Mouse (Mus musculus) hindbrain, embryonic 15.5 days (tissue): ENCODE measurements around the gene Dop1b. TPM values are rescaled to one million over a fixed set of nuclear protein-coding genes. Genes with fewer than 3 reads are reported as not detected.
"Not testable (repeated sequence)": the region's sequence is repeated elsewhere in the genome, so short reads cannot be mapped to it uniquely, and the experiment has no call there.

Source experiments
- ATAC-seq: fragments of 200-750 bp; cut with Nextera tagmentation; 2 replicates; pipeline ENCODE4 v1.8.0; 2017; ENCODE audit warnings: low read depth, moderate number of reproducible peaks, moderate TSS enrichment; ENCODE audit not compliant: low FRiP score
- H3K27ac ChIP-seq: fragments of 300-500 bp; sonication (generic); replicated peaks from 2 replicates; pipeline ENCODE4 v1.5.1; 2015; ENCODE audit warnings: mild to moderate bottlenecking, inconsistent platforms
- H3K27me3 ChIP-seq: fragments of 300-500 bp; sonication (generic); 2 replicates; pipeline ENCODE4 v1.6.1; 2015; ENCODE audit warnings: control low read depth, inconsistent platforms
- H3K36me3 ChIP-seq: fragments of 300-500 bp; sonication (generic); 2 replicates; pipeline ENCODE4 v1.6.1; 2015; ENCODE audit warnings: control low read depth, inconsistent platforms
- H3K4me1 ChIP-seq: fragments of 300-500 bp; sonication (generic); replicated peaks from 2 replicates; pipeline ENCODE4 v1.6.1; 2015; ENCODE audit warnings: control low read depth, inconsistent platforms
- H3K4me2 ChIP-seq: fragments of 300-500 bp; sonication (generic); 2 replicates; pipeline ENCODE4 v1.6.1; 2015; ENCODE audit warnings: moderate library complexity, mild to moderate bottlenecking, inconsistent platforms
- H3K4me3 ChIP-seq: fragments of 300-500 bp; sonication (generic); 2 replicates; pipeline ENCODE4 v1.5.1; 2015; ENCODE audit warnings: mild to moderate bottlenecking, inconsistent platforms
- H3K9ac ChIP-seq: fragments of 300-500 bp; sonication (generic); 2 replicates; pipeline ENCODE4 v1.6.1; 2015; ENCODE audit warnings: inconsistent platforms
- H3K9me3 ChIP-seq: fragments of 300-500 bp; sonication (generic); 2 replicates; pipeline ENCODE4 v1.6.1; 2016; ENCODE audit warnings: control low read depth, inconsistent platforms
- whole genome bisulfite sequencing: fragments of 180-500 bp; shearing (Covaris S2); methylation state at CpG from one replicate; pipeline ENCODE4 v1.1.7; 2015; 5-methylcytosine and 5-hydroxymethylcytosine counted together
- polyA plus RNA-seq: library from polyadenylated mRNA; unstranded; fragments of >200 nt; fragmentation: Nextera tagmentation; extraction: Ambion mirVana; gene quantifications from 2 replicates; pipeline ENCODE4 v1.2.1, GENCODE M21; 2015

Dop1b gene
- polyA plus RNA-seq, 1 experiment from 2014 or later = 40.1 TPM

GRCm38 (mm10) chr16:93825463-93825862, 113.8 kb downstream of the Dop1b start:
- Histone ChIP-seq H3K9me3 (peaks cover 11% of the 10 kb centered on the region; the same call in 1 of the 2 replicates), H3K27me3 (no peaks in the 10 kb centered on the region), H3K9ac (no peak overlapping the region), H3K4me3 (no peak overlapping the region), H3K27ac (no peak overlapping the region), H3K4me2 (no peak overlapping the region), H3K36me3 (no peaks in the 10 kb centered on the region), H3K4me1 (no peaks in the 10 kb centered on the region)
- WGBS = 96% methylated on average over 4 of the region's 4 CpGs
- no peak for ATAC-seq

- Histone ChIP-seq H3K27ac (no peak overlapping the region), H3K4me3 (no peak overlapping the region), H3K4me2 (no peak overlapping the region), H3K4me1 (no peaks in the 10 kb centered on the region), H3K36me3 (no peaks in the 10 kb centered on the region), H3K27me3 (no peaks in the 10 kb centered on the region), H3K9ac (no peak overlapping the region), H3K9me3 (peaks cover 11% of the 10 kb centered on the region; the same call in 1 of the 2 replicates)
- ATAC-seq = no peak
- 59% methylated on average over 11 of the region's 11 CpGs for WGBS
These were observed 114.3 kb downstream of the Dop1b start for GRCm38 (mm10) chr16:93826054-93826453.

- not testable (repeated sequence) for H3K9ac ChIP-seq, ATAC-seq, H3K4me2 ChIP-seq, H3K4me1 ChIP-seq, H3K27ac ChIP-seq, H3K27me3 ChIP-seq, H3K36me3 ChIP-seq, H3K4me3 ChIP-seq
- peaks cover 11% of the 10 kb centered on the region; the same call in 1 of the 2 replicates for H3K9me3 ChIP-seq
- WGBS = 40% methylated on average over 5 of the region's 5 CpGs
These were observed 114.8 kb downstream of the Dop1b start for GRCm38 (mm10) chr16:93826478-93826877.

GRCm38 (mm10) chr16:93826909-93827308, 115.2 kb downstream of the Dop1b start:
- 89% methylated on average over 6 of the region's 6 CpGs for WGBS
- no peaks in the 10 kb centered on the region for H3K27me3 ChIP-seq
- no peaks in the 10 kb centered on the region for H3K4me1 ChIP-seq
- peaks cover 11% of the 10 kb centered on the region; the same call in 1 of the 2 replicates for H3K9me3 ChIP-seq
- H3K36me3 ChIP-seq = no peaks in the 10 kb centered on the region
- H3K4me3 ChIP-seq = no peak overlapping the region
- no peak overlapping the region for H3K27ac ChIP-seq
- no peak for ATAC-seq
- H3K4me2 ChIP-seq = no peak overlapping the region
- no peak overlapping the region for H3K9ac ChIP-seq

- no peaks in the 10 kb centered on the region for H3K36me3 ChIP-seq
- H3K4me3 ChIP-seq = no peak overlapping the region
- H3K9me3 ChIP-seq = no peaks in the 10 kb centered on the region
- no peak overlapping the region for H3K9ac ChIP-seq
- H3K27me3 ChIP-seq = no peaks in the 10 kb centered on the region
- H3K4me1 ChIP-seq = peaks cover 17% of the 10 kb centered on the region
- H3K4me2 ChIP-seq = no peak overlapping the region
- WGBS = 95% methylated on average over 15 of the region's 15 CpGs
- no peak for ATAC-seq
- H3K27ac ChIP-seq = no peak overlapping the region
These were observed 117.8 kb downstream of the Dop1b start for GRCm38 (mm10) chr16:93829526-93829925.

- Histone ChIP-seq H3K27me3 (no peaks in the 10 kb centered on the region), H3K4me3 (no peak overlapping the region), H3K4me2 (no peak overlapping the region), H3K27ac (no peak overlapping the region), H3K9me3 (no peaks in the 10 kb centered on the region), H3K4me1 (peaks cover 17% of the 10 kb centered on the region), H3K9ac (no peak overlapping the region), H3K36me3 (no peaks in the 10 kb centered on the region)
- 87% methylated on average over 9 of the region's 9 CpGs for WGBS
- ATAC-seq = no peak
These were observed 118.4 kb downstream of the Dop1b start for GRCm38 (mm10) chr16:93830071-93830470.

GRCm38 (mm10) chr16:93830916-93831315, 119.2 kb downstream of the Dop1b start:
- no peak overlapping the region for H3K4me2 ChIP-seq
- no peak overlapping the region for H3K9ac ChIP-seq
- WGBS = 75% methylated on average over 5 of the region's 5 CpGs
- H3K4me1 ChIP-seq = peaks cover 17% of the 10 kb centered on the region
- H3K27me3 ChIP-seq = no peaks in the 10 kb centered on the region
- H3K4me3 ChIP-seq = no peak overlapping the region
- H3K9me3 ChIP-seq = no peaks in the 10 kb centered on the region
- no peaks in the 10 kb centered on the region for H3K36me3 ChIP-seq
- ATAC-seq = no peak
- H3K27ac ChIP-seq = no peak overlapping the region

- Histone ChIP-seq H3K9ac (peak within 1 kb of the TSS; percentile 88), H3K4me2 (peak within 1 kb of the TSS; percentile 86), H3K27me3 (no peaks in the 10 kb centered on the region), H3K36me3 (no peaks in the 10 kb centered on the region), H3K4me3 (peak within 1 kb of the TSS; percentile 90), H3K4me1 (peaks cover 17% of the 10 kb centered on the region), H3K9me3 (no peaks in the 10 kb centered on the region), H3K27ac (peak within 1 kb of the TSS; percentile 96)
- peak; percentile 97 for ATAC-seq
- 13% methylated on average over 46 of the region's 55 CpGs for WGBS
These were observed 120.1 kb downstream of the Dop1b start, which contains the start of gene Morc3 for GRCm38 (mm10) chr16:93831627-93832395. Gene Morc3 (plus strand): TSS chr16:93832121.

GRCm38 (mm10) chr16:93832451-93833276, 121.0 kb downstream of the Dop1b start:
- WGBS = 1% methylated on average over 54 of the region's 69 CpGs
- no peaks in the 10 kb centered on the region for H3K9me3 ChIP-seq
- ATAC-seq = peak; percentile 67; the same call in 1 of the 2 replicates

GRCm38 (mm10) chr16:93833551-93833950, 121.8 kb downstream of the Dop1b start:
- peak overlapping the region; percentile 86 for H3K4me2 ChIP-seq
- no peak for ATAC-seq
- H3K36me3 ChIP-seq = no peaks in the 10 kb centered on the region
- peak overlapping the region; percentile 90 for H3K4me3 ChIP-seq
- no peaks in the 10 kb centered on the region for H3K27me3 ChIP-seq
- H3K27ac ChIP-seq = no peak overlapping the region
- no peaks in the 10 kb centered on the region for H3K9me3 ChIP-seq
- H3K9ac ChIP-seq = no peak overlapping the region
- peaks cover 17% of the 10 kb centered on the region for H3K4me1 ChIP-seq
- 92% methylated on average over 6 of the region's 6 CpGs for WGBS

More at GRCm38 (mm10) chr16:93832451-93833276, 121.0 kb downstream of the Dop1b start:
- peaks cover 17% of the 10 kb centered on the region for H3K4me1 ChIP-seq
- H3K4me2 ChIP-seq = peak overlapping the region; percentile 86
- peak overlapping the region; percentile 88 for H3K9ac ChIP-seq
- H3K36me3 ChIP-seq = no peaks in the 10 kb centered on the region
- H3K27me3 ChIP-seq = no peaks in the 10 kb centered on the region
- peak overlapping the region; percentile 90 for H3K4me3 ChIP-seq
- peak overlapping the region; percentile 96 for H3K27ac ChIP-seq

GRCm38 (mm10) chr16:93834076-93834475, 122.4 kb downstream of the Dop1b start:
- 0 out of 2 replicates have a peak overlapping the region, but pooled peaks have one; percentile 86 for H3K4me2 ChIP-seq
- no peak overlapping the region for H3K4me3 ChIP-seq
- H3K9me3 ChIP-seq = no peaks in the 10 kb centered on the region
- no peaks in the 10 kb centered on the region for H3K27me3 ChIP-seq
- no peak overlapping the region for H3K27ac ChIP-seq
- no peak overlapping the region for H3K9ac ChIP-seq
- peaks cover 17% of the 10 kb centered on the region for H3K4me1 ChIP-seq
- ATAC-seq = no peak
- H3K36me3 ChIP-seq = no peaks in the 10 kb centered on the region
- WGBS = 96% methylated on average over 2 of the region's 2 CpGs

- Histone ChIP-seq H3K9ac (no peak overlapping the region), H3K36me3 (no peaks in the 10 kb centered on the region), H3K4me2 (no peak overlapping the region), H3K27me3 (no peaks in the 10 kb centered on the region), H3K4me1 (peaks cover 3% of the 10 kb centered on the region), H3K9me3 (no peaks in the 10 kb centered on the region), H3K4me3 (no peak overlapping the region), H3K27ac (no peak overlapping the region)
- WGBS = 100% methylated on average over 1 of the region's 1 CpGs
- ATAC-seq = no peak
These were observed 127.3 kb downstream of the Dop1b start for GRCm38 (mm10) chr16:93839049-93839448.
